Mouse (Mus musculus): ENCODE results near the gene Rplp0. TPM values are rescaled to one million over a fixed set of nuclear protein-coding genes. Genes with fewer than 3 reads are reported as not detected.
"Not testable (repeated sequence)": the region's sequence is repeated elsewhere in the genome, so short reads cannot be mapped to it uniquely, and the experiment has no call there.

Gene Rplp0
- polyA plus RNA-seq, 1 experiment from 2014 or later = 1,000 TPM

GRCm38 (mm10) chr5:115572679-115573535, 13.6 kb downstream of the Rplp0 start:
- Histone ChIP-seq H3K4me1 (replicated peaks; ENCODE audit: control insufficient read depth, insufficient read depth, low read length) (no peaks in the 10 kb centered on the region), H3K27ac (no peak overlapping the region), H3K4me3 (replicated peaks; ENCODE audit: low read length) (no peak overlapping the region), H3K9me3 (ENCODE audit: control insufficient read depth, low read length) (no peaks in the 10 kb centered on the region), H3K27me3 (ENCODE audit: control insufficient read depth, insufficient read depth, low read length) (no peaks in the 10 kb centered on the region), H3K4me2 (replicated peaks) (no peak overlapping the region), H3K9ac (no peak overlapping the region), H3K36me3 (replicated peaks; ENCODE audit: control insufficient read depth, insufficient read depth) (peaks cover 69% of the 10 kb centered on the region)
- WGBS = 64% methylated on average over 17 of the region's 17 CpGs
- no peak for DNase-seq (ENCODE audit: low spot score)
- ATAC-seq (ENCODE audit: low FRiP score) = no peak

- no peak overlapping the region for H3K4me2 ChIP-seq (replicated peaks)
- peaks cover 90% of the 10 kb centered on the region for H3K36me3 ChIP-seq (replicated peaks; ENCODE audit: control insufficient read depth, insufficient read depth)
- DNase-seq (ENCODE audit: low spot score) = no peak
- 82% methylated on average over 8 of the region's 8 CpGs for WGBS
- no peak overlapping the region for H3K27ac ChIP-seq
- H3K4me3 ChIP-seq (replicated peaks; ENCODE audit: low read length) = no peak overlapping the region
- no peaks in the 10 kb centered on the region for H3K9me3 ChIP-seq (ENCODE audit: control insufficient read depth, low read length)
- no peak overlapping the region for H3K9ac ChIP-seq
- H3K4me1 ChIP-seq (replicated peaks; ENCODE audit: control insufficient read depth, insufficient read depth, low read length) = no peaks in the 10 kb centered on the region
- no peak for ATAC-seq (ENCODE audit: low FRiP score)
- no peaks in the 10 kb centered on the region for H3K27me3 ChIP-seq (ENCODE audit: control insufficient read depth, insufficient read depth, low read length)
Measured at GRCm38 (mm10) chr5:115574992-115575391, 15.7 kb downstream of the Rplp0 start.

GRCm38 (mm10) chr5:115577686-115578085, 18.4 kb downstream of the Rplp0 start:
- H3K9ac ChIP-seq = not testable (repeated sequence)

GRCm38 (mm10) chr5:115578922-115579321, 19.7 kb downstream of the Rplp0 start:
- 96% methylated on average over 14 of the region's 14 CpGs for WGBS
- peaks cover 5% of the 10 kb centered on the region; the same call in 1 of the 2 replicates for H3K9me3 ChIP-seq (ENCODE audit: control insufficient read depth, low read length)
- no peak for ATAC-seq (ENCODE audit: low FRiP score)

More at GRCm38 (mm10) chr5:115577686-115578085, 18.4 kb downstream of the Rplp0 start:
- not testable (repeated sequence) for H3K4me2 ChIP-seq (replicated peaks); H3K9me3 ChIP-seq (ENCODE audit: control insufficient read depth, low read length); ATAC-seq (ENCODE audit: low FRiP score); H3K27me3 ChIP-seq (ENCODE audit: control insufficient read depth, insufficient read depth, low read length); DNase-seq (ENCODE audit: low spot score); H3K4me3 ChIP-seq (replicated peaks; ENCODE audit: low read length); H3K4me1 ChIP-seq (replicated peaks; ENCODE audit: control insufficient read depth, insufficient read depth, low read length); H3K27ac ChIP-seq
- 94% methylated on average over 4 of the region's 4 CpGs for WGBS
- H3K36me3 ChIP-seq (replicated peaks; ENCODE audit: control insufficient read depth, insufficient read depth) = peaks cover 98% of the 10 kb centered on the region

GRCm38 (mm10) chr5:115579363-115579762, 20.1 kb downstream of the Rplp0 start:
- H3K4me2 ChIP-seq (replicated peaks) = no peak overlapping the region
- H3K9me3 ChIP-seq (ENCODE audit: control insufficient read depth, low read length) = peaks cover 5% of the 10 kb centered on the region; the same call in 1 of the 2 replicates
- 93% methylated on average over 5 of the region's 5 CpGs for WGBS
- H3K4me3 ChIP-seq (replicated peaks; ENCODE audit: low read length) = no peak overlapping the region
- no peaks in the 10 kb centered on the region for H3K27me3 ChIP-seq (ENCODE audit: control insufficient read depth, insufficient read depth, low read length)
- H3K9ac ChIP-seq = no peak overlapping the region
- H3K36me3 ChIP-seq (replicated peaks; ENCODE audit: control insufficient read depth, insufficient read depth) = peaks cover 99% of the 10 kb centered on the region
- DNase-seq (ENCODE audit: low spot score) (no peak), ATAC-seq (ENCODE audit: low FRiP score) (no peak)
- no peaks in the 10 kb centered on the region for H3K4me1 ChIP-seq (replicated peaks; ENCODE audit: control insufficient read depth, insufficient read depth, low read length)
- no peak overlapping the region for H3K27ac ChIP-seq

More at GRCm38 (mm10) chr5:115578922-115579321, 19.7 kb downstream of the Rplp0 start:
- Histone ChIP-seq H3K9ac (no peak overlapping the region), H3K4me2 (replicated peaks) (no peak overlapping the region), H3K27me3 (ENCODE audit: control insufficient read depth, insufficient read depth, low read length) (no peaks in the 10 kb centered on the region), H3K4me1 (replicated peaks; ENCODE audit: control insufficient read depth, insufficient read depth, low read length) (no peaks in the 10 kb centered on the region), H3K36me3 (replicated peaks; ENCODE audit: control insufficient read depth, insufficient read depth) (peaks cover 99% of the 10 kb centered on the region), H3K4me3 (replicated peaks; ENCODE audit: low read length) (no peak overlapping the region), H3K27ac (no peak overlapping the region)
- no peak for DNase-seq (ENCODE audit: low spot score)

GRCm38 (mm10) chr5:115580229-115581001, 21.1 kb downstream of the Rplp0 start:
- no peak overlapping the region for H3K9ac ChIP-seq
- H3K4me1 ChIP-seq (replicated peaks; ENCODE audit: control insufficient read depth, insufficient read depth, low read length) = no peaks in the 10 kb centered on the region
- H3K9me3 ChIP-seq (ENCODE audit: control insufficient read depth, low read length) = peaks cover 5% of the 10 kb centered on the region; the same call in 1 of the 2 replicates
- no peak overlapping the region for H3K4me3 ChIP-seq (replicated peaks; ENCODE audit: low read length)
- peaks cover 99% of the 10 kb centered on the region for H3K36me3 ChIP-seq (replicated peaks; ENCODE audit: control insufficient read depth, insufficient read depth)
- H3K27me3 ChIP-seq (ENCODE audit: control insufficient read depth, insufficient read depth, low read length) = no peaks in the 10 kb centered on the region
- ATAC-seq (ENCODE audit: low FRiP score) (no peak), DNase-seq (ENCODE audit: low spot score) (no peak)
- H3K4me2 ChIP-seq (replicated peaks) = no peak overlapping the region
- WGBS = 94% methylated on average over 14 of the region's 14 CpGs
- no peak overlapping the region for H3K27ac ChIP-seq

GRCm38 (mm10) chr5:115581662-115582061, 22.4 kb downstream of the Rplp0 start:
- Histone ChIP-seq H3K27me3 (ENCODE audit: control insufficient read depth, insufficient read depth, low read length) (no peaks in the 10 kb centered on the region), H3K36me3 (replicated peaks; ENCODE audit: control insufficient read depth, insufficient read depth) (peaks cover 100% of the 10 kb centered on the region), H3K9me3 (ENCODE audit: control insufficient read depth, low read length) (peaks cover 5% of the 10 kb centered on the region; the same call in 1 of the 2 replicates), H3K27ac (no peak overlapping the region), H3K4me3 (replicated peaks; ENCODE audit: low read length) (no peak overlapping the region), H3K4me2 (replicated peaks) (no peak overlapping the region), H3K4me1 (replicated peaks; ENCODE audit: control insufficient read depth, insufficient read depth, low read length) (no peaks in the 10 kb centered on the region), H3K9ac (no peak overlapping the region)
- no peak for ATAC-seq (ENCODE audit: low FRiP score)
- DNase-seq (ENCODE audit: low spot score) = no peak
- 93% methylated on average over 9 of the region's 9 CpGs for WGBS

- no peak overlapping the region for H3K27ac ChIP-seq
- DNase-seq (ENCODE audit: low spot score) (no peak), ATAC-seq (ENCODE audit: low FRiP score) (no peak)
- H3K4me2 ChIP-seq (replicated peaks) = no peak overlapping the region
- no peak overlapping the region for H3K4me3 ChIP-seq (replicated peaks; ENCODE audit: low read length)
- 88% methylated on average over 12 of the region's 12 CpGs for WGBS
- H3K9ac ChIP-seq = no peak overlapping the region
- H3K27me3 ChIP-seq (ENCODE audit: control insufficient read depth, insufficient read depth, low read length) = no peaks in the 10 kb centered on the region
- H3K9me3 ChIP-seq (ENCODE audit: control insufficient read depth, low read length) = peaks cover 5% of the 10 kb centered on the region; the same call in 1 of the 2 replicates
- peaks cover 99% of the 10 kb centered on the region for H3K36me3 ChIP-seq (replicated peaks; ENCODE audit: control insufficient read depth, insufficient read depth)
- no peaks in the 10 kb centered on the region for H3K4me1 ChIP-seq (replicated peaks; ENCODE audit: control insufficient read depth, insufficient read depth, low read length)
Measured at GRCm38 (mm10) chr5:115585616-115586015, 26.3 kb downstream of the Rplp0 start.

- no peak overlapping the region for H3K4me2 ChIP-seq (replicated peaks)
- ATAC-seq (ENCODE audit: low FRiP score) = no peak
- no peak overlapping the region for H3K27ac ChIP-seq
- no peaks in the 10 kb centered on the region for H3K27me3 ChIP-seq (ENCODE audit: control insufficient read depth, insufficient read depth, low read length)
- peaks cover 99% of the 10 kb centered on the region for H3K36me3 ChIP-seq (replicated peaks; ENCODE audit: control insufficient read depth, insufficient read depth)
- peaks cover 5% of the 10 kb centered on the region; the same call in 1 of the 2 replicates for H3K9me3 ChIP-seq (ENCODE audit: control insufficient read depth, low read length)
- no peak overlapping the region for H3K9ac ChIP-seq
- WGBS = 69% methylated on average over 15 of the region's 15 CpGs
- DNase-seq (ENCODE audit: low spot score) = no peak
- H3K4me3 ChIP-seq (replicated peaks; ENCODE audit: low read length) = no peak overlapping the region
- no peaks in the 10 kb centered on the region for H3K4me1 ChIP-seq (replicated peaks; ENCODE audit: control insufficient read depth, insufficient read depth, low read length)
Measured at GRCm38 (mm10) chr5:115586166-115586565, 26.9 kb downstream of the Rplp0 start.

All from hindbrain, embryonic 14.5 days (tissue).